Mouse (Mus musculus) embryonic fibroblast, embryonic 13.5 days (primary cell): ENCODE measurements around the gene Cemip.

ENCODE experiments used
- CTCF ChIP-seq: IDR thresholded peaks from 2 replicates; pipeline ENCODE4 v1.5.1; 2011; ENCODE audit warnings: mild to moderate bottlenecking, control low read depth, low read length, moderate library complexity, borderline replicate concordance; ENCODE audit not compliant: insufficient read depth
- POLR2A ChIP-seq: IDR thresholded peaks from 2 replicates; pipeline ENCODE4 v1.6.1; 2011; ENCODE audit warnings: low read depth, mild to moderate bottlenecking, control low read depth, low read length, moderate library complexity

DNA sequence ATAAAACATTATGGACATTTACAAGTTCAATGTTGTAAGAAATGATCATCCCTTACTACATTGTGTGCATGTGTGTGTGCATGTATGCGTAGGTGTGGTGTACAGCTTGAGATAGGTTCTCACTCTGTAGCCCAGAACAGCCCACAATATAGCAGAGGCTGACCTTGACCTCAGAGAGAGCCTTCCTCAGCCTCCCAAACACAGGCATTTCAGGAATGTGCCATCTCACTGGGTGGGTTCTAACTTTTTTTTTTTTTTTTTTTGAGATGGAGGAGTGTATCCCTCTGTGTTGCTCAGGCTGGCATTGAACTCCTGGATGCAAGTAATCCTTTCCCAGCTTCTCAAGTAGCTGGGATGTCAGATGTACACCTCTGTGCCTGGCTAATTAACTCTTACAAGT, 92.0 kb downstream of the Cemip start:
- no peak for TF ChIP-seq CTCF
- TF ChIP-seq POLR2A = no peak
